Mouse (Mus musculus) NIH3T3 (cell line): Measurements from ENCODE around the gene Hsd17b12.

ENCODE experiments used
- DNase-seq: peaks from one replicate; pipeline ENCODE4 v3.0.0-alpha.2; 2012; ENCODE audit warnings: low read depth

The Hsd17b12 gene

DNA sequence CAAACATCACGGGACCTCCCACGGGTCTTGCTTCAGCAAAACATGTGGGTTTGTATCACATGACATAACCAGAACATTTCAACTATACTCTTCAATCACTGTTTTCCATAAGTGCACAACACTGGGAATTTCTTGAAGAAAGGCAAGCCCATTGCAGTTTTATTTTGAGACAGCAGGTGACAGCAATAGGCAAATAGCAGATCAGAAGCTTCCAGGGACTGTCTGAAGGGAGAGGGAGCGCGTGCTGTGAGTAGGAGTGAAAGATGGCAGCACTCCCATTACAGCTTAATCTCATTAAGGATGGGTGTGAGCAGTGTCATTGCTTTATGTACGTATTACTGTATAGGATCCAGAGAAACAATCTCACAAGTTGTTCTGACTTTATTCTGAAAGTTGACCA lies 88.3 kb downstream of the Hsd17b12 start:
- DNase-seq, result peak; percentile 44

GRCm38 (mm10) chr2:94066540-94067135 lies 91.1 kb downstream of the Hsd17b12 start:
- DNase-seq, result no peak

DNA sequence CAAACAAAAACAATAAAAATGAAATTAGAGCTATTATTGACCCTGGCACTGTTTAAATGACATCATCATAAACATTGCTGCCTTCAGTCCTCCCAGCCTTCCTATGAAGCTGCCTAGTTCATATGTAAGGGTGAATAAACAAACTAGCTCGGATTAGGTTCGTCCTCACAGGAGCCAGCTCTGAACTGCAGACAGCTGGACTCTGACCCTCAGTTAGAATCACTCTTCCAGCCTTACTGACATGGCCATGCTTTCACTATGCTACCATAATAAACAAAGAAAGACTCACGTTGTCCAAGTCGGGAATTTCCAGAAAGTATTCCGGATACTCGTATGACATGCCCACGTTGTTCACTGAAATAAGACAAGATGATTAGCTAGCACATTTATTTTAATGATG lies 91.6 kb downstream of the Hsd17b12 start:
- DNase-seq, result no peak

GRCm38 (mm10) chr2:94062791-94063190 lies 95.0 kb downstream of the Hsd17b12 start:
- DNase-seq, result no peak

- DNase-seq, result peak; percentile 51
Observed at GRCm38 (mm10) chr2:94059459-94059858, 98.3 kb downstream of the Hsd17b12 start.

DNA sequence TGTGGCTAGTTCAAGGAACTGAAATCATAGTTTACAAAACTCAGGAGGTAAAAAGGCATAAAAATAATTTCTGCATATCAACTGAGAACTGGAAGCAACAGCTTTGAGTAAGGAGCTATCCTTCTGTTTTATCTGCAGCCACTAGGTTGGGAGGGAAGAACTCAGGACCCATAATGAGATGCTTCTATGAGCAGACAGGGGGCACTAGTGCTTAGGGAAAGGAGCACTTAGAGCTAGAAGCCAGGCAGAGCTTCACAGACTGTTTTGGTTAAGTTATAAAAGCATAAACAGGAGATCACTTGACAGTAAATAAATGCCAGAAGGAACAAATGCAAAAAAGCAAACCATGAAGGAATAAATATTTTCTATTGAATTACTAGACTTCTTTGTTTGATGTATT lies 103.0 kb downstream of the Hsd17b12 start:
- peak; percentile 81 for DNase-seq

GRCm38 (mm10) chr2:94051952-94052351 lies 105.8 kb downstream of the Hsd17b12 start:
- peak; percentile 74 for DNase-seq

DNA sequence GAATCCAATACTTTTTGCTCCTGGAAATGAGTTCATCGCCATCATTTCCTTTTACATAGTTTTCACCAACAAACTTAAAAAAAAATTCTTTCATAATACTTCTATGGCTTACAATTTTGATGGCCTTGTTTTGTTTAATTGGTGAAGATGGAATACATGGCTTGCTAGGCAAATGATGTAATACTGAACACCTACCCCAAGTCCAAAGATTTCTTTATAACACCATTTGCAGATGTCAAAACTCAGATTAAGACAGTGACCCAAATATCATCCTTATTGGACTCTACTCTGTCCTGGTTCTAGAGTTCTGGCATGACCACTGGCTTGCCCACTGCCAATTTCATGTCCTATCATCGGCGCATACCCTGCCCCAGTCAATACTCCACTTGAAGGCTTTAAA lies 106.9 kb downstream of the Hsd17b12 start:
- DNase-seq, result no peak

GRCm38 (mm10) chr2:94049471-94050176 lies 108.1 kb downstream of the Hsd17b12 start:
- DNase-seq, result peak; percentile 27

- no peak for DNase-seq
Observed at GRCm38 (mm10) chr2:94048733-94049470, 108.9 kb downstream of the Hsd17b12 start.

DNA sequence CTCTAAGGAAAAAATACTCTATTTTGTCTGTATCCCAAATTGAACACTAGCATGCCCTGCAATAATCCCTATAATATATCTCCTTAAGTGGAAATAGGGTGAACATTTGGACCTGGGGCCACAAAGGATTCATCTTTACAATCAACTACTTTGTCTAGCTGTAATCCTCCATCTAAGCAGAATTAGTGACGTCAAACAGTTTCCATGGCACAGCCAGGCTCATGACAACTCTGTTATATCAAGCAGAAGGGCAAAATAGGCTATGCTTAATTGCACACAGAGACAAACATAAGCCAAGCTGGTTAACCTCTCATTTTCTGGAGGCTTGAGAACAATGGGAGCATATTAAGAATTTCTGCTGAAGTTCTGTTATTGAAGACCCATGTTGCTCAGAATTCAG lies 109.5 kb downstream of the Hsd17b12 start:
- DNase-seq, result no peak

- DNase-seq, result peak; percentile 78
Observed at GRCm38 (mm10) chr2:94045411-94046090, 112.2 kb downstream of the Hsd17b12 start.

DNA sequence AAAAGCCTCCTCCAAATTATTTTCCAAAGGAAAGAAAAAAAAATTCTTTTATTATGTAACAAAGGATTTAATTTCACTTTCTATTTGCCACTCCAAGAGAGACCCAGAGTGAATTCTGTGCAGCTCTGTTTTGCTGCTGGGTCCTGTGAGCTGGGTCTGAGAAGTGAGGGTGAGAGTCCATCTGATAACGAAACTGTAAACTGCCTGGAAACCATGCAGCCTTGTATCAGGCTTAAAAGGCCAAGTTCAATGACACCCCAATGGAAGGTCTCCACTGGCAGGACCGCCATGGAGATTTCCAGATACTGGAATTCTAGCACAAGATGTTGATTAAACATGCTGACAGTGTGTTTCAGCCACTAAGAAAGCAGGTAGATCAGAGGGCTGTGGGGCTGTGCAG lies 113.6 kb downstream of the Hsd17b12 start:
- no peak for DNase-seq

- no peak for DNase-seq
Observed at GRCm38 (mm10) chr2:94043662-94044061, 114.1 kb downstream of the Hsd17b12 start.

DNA sequence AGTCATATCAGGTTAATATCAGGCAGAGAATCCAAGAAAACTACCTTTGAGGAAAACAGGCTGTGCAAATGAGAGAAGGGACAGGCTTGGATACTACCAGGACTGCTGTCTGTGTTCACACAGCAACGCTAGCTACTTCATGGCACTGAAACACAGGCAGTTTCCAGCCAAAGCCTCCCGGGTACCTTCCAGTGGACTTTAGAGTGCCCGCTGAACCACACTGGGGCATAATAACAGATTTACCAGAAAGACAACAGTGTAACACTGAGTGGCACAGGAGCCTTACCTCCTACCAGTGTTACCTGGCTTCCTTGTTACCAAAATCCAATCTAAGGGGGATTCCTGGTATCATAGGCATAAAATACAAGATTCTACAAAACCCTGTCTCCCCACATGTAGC lies 115.3 kb downstream of the Hsd17b12 start:
- DNase-seq, result no peak

DNA sequence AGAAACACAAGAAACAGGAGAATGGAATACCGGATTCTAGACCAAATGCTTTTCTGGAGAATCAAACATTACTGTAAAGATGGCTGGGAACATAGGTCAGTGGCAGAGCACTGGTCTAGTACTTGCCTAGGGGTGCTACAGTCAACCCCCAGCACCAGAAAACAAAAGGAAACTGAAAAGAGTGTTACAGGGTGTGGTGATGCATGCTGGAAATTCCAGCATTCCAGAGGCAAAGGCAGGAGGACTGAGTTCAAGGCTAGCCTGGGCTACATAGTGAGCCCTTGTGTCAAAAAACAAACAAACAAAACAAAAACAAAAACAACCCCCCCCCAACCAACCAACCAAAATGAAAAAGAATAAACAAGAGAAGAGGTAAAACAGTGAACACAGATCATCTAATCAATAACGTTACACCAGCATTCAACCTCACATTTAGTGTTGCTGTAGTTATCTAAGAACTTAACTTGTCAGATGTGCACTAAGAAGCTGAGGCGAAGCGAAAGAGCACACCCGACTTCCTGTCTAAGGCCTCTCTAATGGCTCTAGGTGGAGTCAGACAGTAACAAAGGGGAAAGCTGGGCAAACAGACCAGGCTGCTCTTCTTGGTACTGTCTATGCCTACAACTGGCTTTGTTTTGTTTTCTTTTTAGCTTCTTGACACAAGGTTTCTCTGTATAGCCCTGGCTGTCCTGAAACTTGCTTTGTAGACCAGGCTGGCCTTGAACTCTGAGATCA lies 117.2 kb downstream of the Hsd17b12 start:
- no peak for DNase-seq

- peak; percentile 89 for DNase-seq
Observed at GRCm38 (mm10) chr2:94035428-94036331, 122.1 kb downstream of the Hsd17b12 start.

GRCm38 (mm10) chr2:94030602-94031001 lies 127.2 kb downstream of the Hsd17b12 start:
- DNase-seq, result no peak

DNA sequence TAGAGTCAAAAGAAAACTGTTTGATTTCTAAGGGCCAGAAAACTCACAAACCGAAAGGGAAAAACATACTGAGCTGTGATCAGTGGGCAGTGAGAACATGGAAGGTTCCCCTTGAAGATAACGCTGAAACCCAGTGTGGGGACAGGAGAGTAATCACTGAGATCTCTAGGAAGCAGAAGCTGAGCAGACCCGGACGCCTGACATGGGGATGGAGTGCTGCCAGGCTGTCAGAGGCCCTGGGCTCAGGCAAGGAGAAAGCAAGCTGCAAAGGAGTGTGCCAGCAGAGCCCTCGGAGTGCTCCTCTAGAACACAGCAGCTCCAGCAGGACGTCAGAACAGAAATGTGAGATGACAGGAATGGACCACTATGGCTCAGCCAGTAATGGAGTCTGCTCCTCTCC lies 133.1 kb downstream of the Hsd17b12 start:
- DNase-seq, result no peak

GRCm38 (mm10) chr2:94010335-94011291 lies 147.2 kb downstream of the Hsd17b12 start, which contains the start of gene Alkbh3:
Alkbh3 (minus strand) TSS chr2:94010807.
- DNase-seq, result peak; percentile 95
